Mouse (Mus musculus) cerebellum, adult 2 months (tissue): ENCODE measurements at regions not wholly inside any gene's neighbourhood (a gene's known extent, or its start where the extent isn't known, plus 50 kb on each side); places are given as distances from the start of the nearest gene placed in this dataset.

Experiments
- CTCF ChIP-seq: fragments of 200-500 bp; IDR thresholded peaks from 2 replicates; pipeline ENCODE4 v1.5.1; 2011; ENCODE audit warnings: low read depth, mild to moderate bottlenecking, control low read depth, low read length, moderate library complexity, borderline replicate concordance; ENCODE audit not compliant: insufficient read depth
- POLR2A ChIP-seq: fragments of 200-500 bp; IDR thresholded peaks from 2 replicates; pipeline ENCODE4 v1.6.1; 2011; ENCODE audit warnings: low read length, control low read depth, borderline replicate concordance; ENCODE audit not compliant: insufficient read depth

DNA sequence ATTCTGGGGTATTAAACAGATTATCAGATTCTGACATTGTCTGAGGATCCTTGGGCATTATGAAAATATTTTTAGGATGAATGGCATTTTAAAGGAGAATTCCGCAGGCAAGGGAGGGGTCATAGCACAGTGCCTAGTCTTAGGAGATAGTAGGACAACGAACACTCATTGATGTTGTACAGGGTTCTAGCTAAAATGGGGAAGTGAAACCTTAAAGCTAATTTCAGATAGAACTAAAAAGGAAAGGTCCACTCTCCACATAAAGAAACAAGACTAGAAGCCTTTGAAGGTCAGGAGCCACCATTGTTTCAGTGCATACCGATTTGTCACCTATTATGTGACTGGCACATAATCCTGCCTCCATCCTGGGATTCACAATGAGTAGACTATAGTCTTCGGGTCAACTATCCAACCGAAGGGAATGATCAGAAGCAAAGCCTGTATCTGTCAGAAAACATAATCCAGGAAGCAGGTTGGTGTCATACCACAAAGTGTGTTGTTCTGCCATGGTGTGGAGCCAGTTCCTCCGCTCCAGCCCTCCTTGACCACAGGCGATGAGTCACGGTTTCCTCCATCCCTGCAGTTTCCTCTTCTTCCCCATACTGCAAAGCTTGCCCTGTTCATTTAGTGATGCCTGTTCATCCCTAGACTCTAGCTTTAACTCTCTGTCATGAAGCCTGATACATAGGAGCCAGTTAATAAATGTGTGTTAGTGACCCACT lies 110.6 kb downstream of the Tmco5 start:
- TF ChIP-seq CTCF (no peak), POLR2A (no peak)
